Mouse (Mus musculus) cerebellum, adult 2 months (tissue): Measurements from ENCODE around the gene Cyp2g1.
"Not testable (repeated sequence)": the region's sequence is repeated elsewhere in the genome, so short reads cannot be mapped to it uniquely, and the experiment has no call there.

Source experiments
- CTCF ChIP-seq: fragments of 200-500 bp; IDR thresholded peaks from 2 replicates; pipeline ENCODE4 v1.5.1; 2011; ENCODE audit warnings: low read depth, mild to moderate bottlenecking, control low read depth, low read length, moderate library complexity, borderline replicate concordance; ENCODE audit not compliant: insufficient read depth
- POLR2A ChIP-seq: fragments of 200-500 bp; IDR thresholded peaks from 2 replicates; pipeline ENCODE4 v1.6.1; 2011; ENCODE audit warnings: low read length, control low read depth, borderline replicate concordance; ENCODE audit not compliant: insufficient read depth

DNA sequence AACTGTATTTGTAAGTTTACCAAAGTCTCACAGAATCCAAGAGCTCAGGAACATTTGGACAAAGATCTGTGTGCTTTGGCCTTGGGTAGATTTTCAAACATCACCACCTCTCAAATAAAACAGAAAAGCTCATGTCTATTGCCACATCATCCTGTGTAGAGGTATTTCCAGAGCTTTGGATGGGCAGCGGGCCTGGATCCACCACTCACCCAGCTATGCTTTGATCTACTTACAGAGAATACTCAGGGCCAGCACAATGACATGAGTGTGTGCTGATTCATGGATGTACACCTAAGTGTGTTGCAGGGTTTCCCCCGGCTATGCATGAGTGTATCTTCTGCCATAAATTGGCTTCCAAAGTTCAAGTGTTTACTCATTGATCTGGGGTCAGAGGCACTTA lies 34.7 kb downstream of the Cyp2g1 start:
- not testable (repeated sequence) for TF ChIP-seq POLR2A, CTCF
